ENCODE assay signal across 16 mouse cellular contexts in the genomic region with DNA sequence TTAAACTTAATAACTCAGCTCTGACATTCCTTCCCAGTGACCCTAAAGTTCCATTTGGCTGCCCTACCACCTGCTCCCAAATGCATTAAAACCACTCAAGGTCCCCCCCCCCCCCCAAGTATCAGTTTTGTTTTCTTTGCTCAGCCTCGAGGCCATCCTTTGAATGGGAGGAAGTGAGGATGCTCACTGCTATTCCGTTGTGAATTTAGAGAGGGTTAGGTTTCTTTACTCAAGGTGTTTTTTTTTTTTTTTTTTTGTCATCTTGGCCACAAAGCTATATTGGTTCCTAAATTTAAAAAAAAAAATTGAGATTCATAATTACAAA.
DNase-seq lines count a peak whose midpoint lies in the region; ATAC-seq and TF ChIP-seq lines count a peak whose summit lies in the region.
"Had no signal": no experiment of that assay in that cellular context is flagged by ENCODE, and none has a peak within 500 bp of the region (broad histone marks: within the 10 kb centered on the region; RNA-seq: fewer than 3 reads in every experiment).

No protein-coding gene starts in this region.

- H3K4me3 ChIP-seq in intestine, embryonic 14.5 days (ENCODE audit: low read depth, low read length) = no peak overlapping the region
- H3K4me3 ChIP-seq in intestine, postnatal 0 days (ENCODE audit: low read depth, low read length) = no peak overlapping the region
- H3K4me3 ChIP-seq in neural tube, embryonic 13.5 days = no peak overlapping the region
- no peak overlapping the region for H3K4me3 ChIP-seq in hindbrain, embryonic 10.5 days
- H3K4me3 ChIP-seq: forebrain, embryonic 15.5 days; midbrain, embryonic 12.5 days had no signal

- no peak overlapping the region for H3K27ac ChIP-seq in intestine, embryonic 14.5 days (ENCODE audit: low read depth)
- no peak overlapping the region for H3K27ac ChIP-seq in intestine, postnatal 0 days (ENCODE audit: low read depth, low read length)
- no peak overlapping the region for H3K27ac ChIP-seq in neural tube, embryonic 13.5 days (replicated peaks)
- H3K27ac ChIP-seq in hindbrain, embryonic 10.5 days = no peak overlapping the region
- H3K27ac ChIP-seq: forebrain, embryonic 15.5 days; midbrain, embryonic 12.5 days had no signal

- no peaks in the 10 kb centered on the region for H3K9me3 ChIP-seq in intestine, embryonic 14.5 days (ENCODE audit: control insufficient read depth, low read length)
- H3K9me3 ChIP-seq in intestine, postnatal 0 days (ENCODE audit: control insufficient read depth) = no peaks in the 10 kb centered on the region
- no peaks in the 10 kb centered on the region for H3K9me3 ChIP-seq in neural tube, embryonic 13.5 days
- H3K9me3 ChIP-seq in hindbrain, embryonic 10.5 days = no peaks in the 10 kb centered on the region
- H3K9me3 ChIP-seq: forebrain, embryonic 15.5 days; midbrain, embryonic 12.5 days had no signal

- peak; percentile 51 for DNase-seq in embryo, embryonic 10 days (ENCODE audit: low spot score)
- DNase-seq in embryo, embryonic 11 days = no peak
- no peak for DNase-seq in intestine, embryonic 14.5 days (ENCODE audit: low spot score)
- no peak for DNase-seq in neural tube, embryonic 10.5 days (ENCODE audit: extremely low spot score, low spot score)
- DNase-seq in hindbrain, embryonic 10.5 days (ENCODE audit: low spot score) = no peak
- no peak for DNase-seq in thymus, postnatal 4 days
- DNase-seq: cerebellum, postnatal 10 days; gastrocnemius, postnatal 14 days; kidney, adult 11 months; right cerebral cortex, postnatal 14 days had no signal

- peak overlapping the region; percentile 39 for H3K4me2 ChIP-seq in intestine, embryonic 14.5 days (ENCODE audit: low read length)
- no peak overlapping the region for H3K4me2 ChIP-seq in intestine, postnatal 0 days (replicated peaks; ENCODE audit: low read depth)
- H3K4me2 ChIP-seq in neural tube, embryonic 13.5 days = 0 out of 2 replicates have a peak overlapping the region, but pooled peaks have one; percentile 9
- H3K4me2 ChIP-seq: forebrain, embryonic 15.5 days; midbrain, embryonic 12.5 days had no signal

- no peak for ATAC-seq in intestine, embryonic 14.5 days (replicated peaks; ENCODE audit: low FRiP score, low TSS enrichment, low read depth)
- ATAC-seq in intestine, postnatal 0 days = no peak
- ATAC-seq in neural tube, embryonic 13.5 days (ENCODE audit: low read depth) = no peak
- ATAC-seq: activated CD4-positive, CD25-positive, alpha-beta regulatory T cell, adult 4 months; forebrain, embryonic 15.5 days had no signal

- TF ChIP-seq CTCF in intestine, postnatal 0 days (IDR thresholded peaks at IDR 0.05; ENCODE audit: low read depth) = no peak

- no peaks in the 10 kb centered on the region for H3K27me3 ChIP-seq in intestine, embryonic 14.5 days (replicated peaks; ENCODE audit: control insufficient read depth, insufficient read depth, low read length)
- H3K27me3 ChIP-seq in intestine, postnatal 0 days (replicated peaks; ENCODE audit: control insufficient read depth, insufficient read depth, low read length) = no peaks in the 10 kb centered on the region
- no peaks in the 10 kb centered on the region for H3K27me3 ChIP-seq in neural tube, embryonic 13.5 days
- no peaks in the 10 kb centered on the region for H3K27me3 ChIP-seq in hindbrain, embryonic 10.5 days (ENCODE audit: insufficient read depth, poor library complexity, severe bottlenecking)
- H3K27me3 ChIP-seq: CH12.LX; forebrain, embryonic 15.5 days; midbrain, embryonic 12.5 days had no signal

- no peak overlapping the region for H3K9ac ChIP-seq in intestine, embryonic 14.5 days (ENCODE audit: low read length)
- no peak overlapping the region for H3K9ac ChIP-seq in intestine, postnatal 0 days (ENCODE audit: low read depth, low read length)
- no peak overlapping the region for H3K9ac ChIP-seq in neural tube, embryonic 13.5 days
- H3K9ac ChIP-seq: forebrain, embryonic 15.5 days; midbrain, embryonic 12.5 days had no signal

- H3K36me3 ChIP-seq in intestine, embryonic 14.5 days (ENCODE audit: control insufficient read depth, insufficient read depth, low read length) = no peaks in the 10 kb centered on the region
- no peaks in the 10 kb centered on the region for H3K36me3 ChIP-seq in intestine, postnatal 0 days (ENCODE audit: control insufficient read depth, insufficient read depth)
- H3K36me3 ChIP-seq in neural tube, embryonic 13.5 days = no peaks in the 10 kb centered on the region
- H3K36me3 ChIP-seq in hindbrain, embryonic 10.5 days = no peaks in the 10 kb centered on the region
- H3K36me3 ChIP-seq: forebrain, embryonic 15.5 days; midbrain, embryonic 12.5 days had no signal

- WGBS in intestine, embryonic 14.5 days = 6% methylated on average over 2 of the region's 2 CpGs
- WGBS in intestine, postnatal 0 days = 18% methylated on average over 2 of the region's 2 CpGs
- 33% methylated on average over 2 of the region's 2 CpGs for WGBS in neural tube, embryonic 13.5 days
- 36% methylated on average over 2 of the region's 2 CpGs for WGBS in hindbrain, embryonic 10.5 days

- H3K4me1 ChIP-seq in intestine, embryonic 14.5 days (replicated peaks; ENCODE audit: control insufficient read depth, insufficient read depth, low read length) = peaks cover 8% of the 10 kb centered on the region; the same call in 1 of the 2 replicates
- H3K4me1 ChIP-seq in intestine, postnatal 0 days (replicated peaks; ENCODE audit: control insufficient read depth, insufficient read depth, low read length) = no peaks in the 10 kb centered on the region
- no peaks in the 10 kb centered on the region for H3K4me1 ChIP-seq in neural tube, embryonic 13.5 days (replicated peaks)
- 0 out of 2 replicates have a peak, but pooled peaks cover 3% of the 10 kb centered on the region for H3K4me1 ChIP-seq in hindbrain, embryonic 10.5 days (replicated peaks)
- H3K4me1 ChIP-seq: midbrain, embryonic 12.5 days had no signal
